Mouse (Mus musculus) testis, adult 2 months (tissue): ENCODE data around the gene Nfyc.

ENCODE experiments used
- CTCF ChIP-seq: fragments of 200-500 bp; IDR thresholded peaks from 2 replicates; pipeline ENCODE4 v1.5.1; 2012; ENCODE audit warnings: low read depth, mild to moderate bottlenecking, inconsistent platforms, low read length, moderate library complexity; ENCODE audit not compliant: control insufficient read depth, insufficient read depth, insufficient replicate concordance
- POLR2A ChIP-seq: fragments of 200-500 bp; IDR thresholded peaks from 2 replicates; pipeline ENCODE4 v1.6.1; 2012; ENCODE audit warnings: low read depth, mild to moderate bottlenecking, inconsistent platforms, low read length, moderate library complexity; ENCODE audit not compliant: control insufficient read depth

DNA sequence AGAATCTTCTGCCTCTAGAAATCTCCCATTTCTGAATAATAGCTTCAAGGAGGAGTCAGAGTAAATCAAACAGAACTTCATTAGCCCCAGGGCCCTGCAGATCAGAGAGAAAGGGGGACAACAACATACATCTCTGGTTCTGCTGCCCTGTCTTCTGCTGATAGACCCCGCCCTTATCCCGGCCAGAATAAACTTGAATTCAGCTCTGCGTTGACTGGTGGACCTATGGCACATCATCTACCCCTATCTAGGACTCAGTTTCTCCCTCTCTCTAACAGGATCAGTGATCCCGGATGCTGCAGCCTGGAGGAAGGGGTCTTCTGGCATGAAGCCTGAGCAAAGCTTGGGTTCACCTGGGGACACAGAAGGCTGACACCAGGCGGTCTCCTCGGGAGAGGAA is 100.8 kb downstream of the Nfyc start:
- TF ChIP-seq POLR2A (no peak), CTCF (no peak)
